Mouse (Mus musculus) midbrain, embryonic 15.5 days (tissue): ENCODE measurements around the gene Gga1. TPM values are rescaled to one million over a fixed set of nuclear protein-coding genes. Genes with fewer than 3 reads are reported as not detected.
A peak's percentile ranks its signal among the peaks of the same experiment; 100 is the strongest.

Experiments used
- ATAC-seq: fragments of 200-750 bp; cut with Nextera tagmentation; replicated peaks from 2 replicates; pipeline ENCODE4 v1.8.0; 2017; ENCODE audit warnings: moderate TSS enrichment
- H3K27ac ChIP-seq: fragments of 300-500 bp; sonication (generic); 2 replicates; pipeline ENCODE4 v1.5.1; 2015; ENCODE audit warnings: mild to moderate bottlenecking, inconsistent platforms
- H3K27me3 ChIP-seq: fragments of 300-500 bp; sonication (generic); replicated peaks from 2 replicates; pipeline ENCODE4 v1.6.1; 2015; ENCODE audit warnings: inconsistent platforms
- H3K36me3 ChIP-seq: fragments of 300-500 bp; sonication (generic); replicated peaks from 2 replicates; pipeline ENCODE4 v1.6.1; 2015; ENCODE audit warnings: inconsistent platforms
- H3K4me1 ChIP-seq: fragments of 300-500 bp; sonication (generic); 2 replicates; pipeline ENCODE4 v1.6.1; 2015; ENCODE audit warnings: inconsistent platforms
- H3K4me2 ChIP-seq: fragments of 300-500 bp; sonication (generic); 2 replicates; pipeline ENCODE4 v1.6.1; 2015; ENCODE audit warnings: inconsistent platforms, mild to moderate bottlenecking, moderate library complexity
- H3K4me3 ChIP-seq: fragments of 300-500 bp; sonication (generic); 2 replicates; pipeline ENCODE4 v1.5.1; 2015; ENCODE audit warnings: mild to moderate bottlenecking, inconsistent platforms
- H3K9ac ChIP-seq: fragments of 300-500 bp; sonication (generic); 2 replicates; pipeline ENCODE4 v1.6.1; 2015; ENCODE audit warnings: mild to moderate bottlenecking, inconsistent platforms
- H3K9me3 ChIP-seq: fragments of 300-500 bp; sonication (generic); 2 replicates; pipeline ENCODE4 v1.6.1; 2016; ENCODE audit warnings: inconsistent platforms
- WGBS: fragments of 180-500 bp; shearing (Covaris S2); methylation state at CpG from one replicate; pipeline ENCODE4 v1.1.7; 2015; ENCODE audit warnings: mixed read lengths; 5-methylcytosine and 5-hydroxymethylcytosine counted together
- polyA plus RNA-seq: library from polyadenylated mRNA; unstranded; fragments of >200 nt; fragmentation: Nextera tagmentation; extraction: Ambion mirVana; gene quantifications from 2 replicates; pipeline ENCODE4 v1.2.1, GENCODE M21; 2015

The Gga1 gene
- polyA plus RNA-seq, 1 experiment from 2014 or later = 50.8 TPM

- Histone ChIP-seq H3K27ac (no peak overlapping the region), H3K36me3 (no peaks in the 10 kb centered on the region)
- 43% methylated on average over 8 of the region's 8 CpGs for WGBS
Observed at GRCm38 (mm10) chr15:78925129-78925528, 48.1 kb downstream of the Gga1 start.

DNA sequence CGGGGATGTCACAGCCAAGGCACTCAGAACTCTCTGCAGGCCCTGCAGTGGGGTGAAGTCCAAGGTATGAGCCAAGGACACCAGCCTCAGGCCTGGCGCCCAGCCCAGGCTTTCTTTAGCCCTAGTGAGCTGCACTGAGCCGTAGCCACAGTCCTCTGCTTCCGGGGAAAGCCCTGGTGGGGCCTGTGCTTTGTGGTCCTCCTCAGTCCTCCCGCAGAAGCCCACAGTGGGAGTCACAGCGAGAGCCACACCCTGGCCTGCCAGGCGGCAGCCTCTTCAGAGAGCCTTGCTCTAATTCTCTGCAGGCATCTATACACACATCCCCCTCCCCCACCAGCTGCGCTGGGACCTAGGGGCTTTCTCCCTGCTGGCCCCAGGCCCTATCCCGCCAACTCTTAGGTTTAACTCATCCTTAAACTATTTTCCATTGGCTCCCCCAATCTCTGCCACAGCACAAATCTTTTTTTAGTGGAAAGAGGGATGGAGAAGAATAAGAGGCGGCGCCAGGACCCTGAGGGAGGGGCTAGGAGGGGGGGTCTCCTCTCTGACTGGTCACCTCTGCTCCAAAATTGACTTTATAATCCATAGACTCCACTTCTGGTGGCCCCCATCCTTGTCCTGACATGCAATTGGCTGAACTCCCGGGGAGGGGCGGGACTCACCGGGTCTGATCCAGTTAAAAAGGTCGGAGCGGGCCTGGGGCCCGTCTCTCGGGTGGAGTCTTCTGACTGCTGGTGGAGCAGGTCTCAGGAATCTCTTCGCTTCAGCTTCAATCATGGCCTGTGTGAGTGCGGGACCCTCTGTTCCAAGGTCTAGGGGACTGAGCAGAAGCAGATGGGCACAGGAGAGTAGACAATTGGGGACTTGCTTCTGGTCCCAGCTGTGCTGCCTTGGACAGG lies 49.3 kb downstream of the Gga1 start, which contains the start of gene Lgals1:
Gene Lgals1 (plus strand): TSS at position 705 of the 899 bp plus-strand sequence.
- peak; percentile 54; the same call in 1 of the 2 replicates for ATAC-seq
- Histone ChIP-seq H3K4me3 (no peak within 1 kb of the TSS), H3K27me3 (peaks cover 4% of the 10 kb centered on the region; the same call in 1 of the 2 replicates), H3K27ac (0 out of 2 replicates have a peak within 1 kb of the TSS, but pooled peaks have one; percentile 22), H3K9ac (no peak within 1 kb of the TSS), H3K36me3 (no peaks in the 10 kb centered on the region), H3K9me3 (no peaks in the 10 kb centered on the region), H3K4me1 (peaks cover 18% of the 10 kb centered on the region), H3K4me2 (peak within 1 kb of the TSS; percentile 44)
- WGBS = 9% methylated on average over 20 of the region's 20 CpGs

More at GRCm38 (mm10) chr15:78925129-78925528, 48.1 kb downstream of the Gga1 start:
- H3K4me2 ChIP-seq = no peak overlapping the region
- no peaks in the 10 kb centered on the region for H3K9me3 ChIP-seq
- peaks cover 18% of the 10 kb centered on the region for H3K4me1 ChIP-seq
- no peak overlapping the region for H3K4me3 ChIP-seq
- H3K27me3 ChIP-seq = peaks cover 4% of the 10 kb centered on the region; the same call in 1 of the 2 replicates
- no peak for ATAC-seq
- H3K9ac ChIP-seq = no peak overlapping the region

DNA sequence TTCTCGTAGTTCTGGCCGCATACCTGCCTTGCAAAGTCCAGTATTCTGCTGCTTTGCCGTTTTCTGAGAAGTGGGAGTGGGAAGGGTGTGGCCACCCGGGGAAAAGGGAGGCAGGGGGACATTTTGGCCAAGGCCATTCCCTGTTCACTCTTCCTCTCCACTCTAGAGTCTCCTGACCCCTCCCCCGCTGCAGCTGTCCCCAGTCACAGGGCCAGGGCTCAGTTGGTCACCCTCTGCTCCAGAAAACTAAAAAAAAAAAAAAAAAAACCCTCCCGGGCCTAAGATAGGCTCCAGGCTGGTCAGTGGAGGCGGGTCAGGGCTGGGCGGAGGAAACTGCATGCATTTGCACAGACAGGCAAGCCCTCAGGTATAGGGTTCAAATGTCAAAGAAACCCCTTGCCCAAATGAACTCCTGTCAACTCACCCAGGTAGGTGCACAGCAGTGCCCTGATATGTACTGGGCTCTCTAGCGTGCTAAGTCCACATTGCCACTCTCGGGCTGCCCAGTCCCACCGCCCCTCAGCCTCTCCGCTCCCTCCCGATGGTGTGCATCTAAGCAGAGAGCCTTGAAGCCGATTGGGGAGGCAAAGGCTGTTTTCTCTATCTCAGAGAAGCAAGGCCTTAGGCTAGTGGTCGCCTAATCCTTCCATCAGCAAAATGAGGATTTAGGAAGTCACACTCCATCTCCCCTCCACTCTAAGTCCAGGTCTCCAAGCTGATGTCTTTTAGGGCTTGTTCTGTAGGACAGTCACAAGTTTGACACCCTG lies 50.2 kb downstream of the Gga1 start:
- ATAC-seq = no peak
- no peak overlapping the region for H3K4me3 ChIP-seq
- WGBS = 19% methylated on average over 15 of the region's 15 CpGs

DNA sequence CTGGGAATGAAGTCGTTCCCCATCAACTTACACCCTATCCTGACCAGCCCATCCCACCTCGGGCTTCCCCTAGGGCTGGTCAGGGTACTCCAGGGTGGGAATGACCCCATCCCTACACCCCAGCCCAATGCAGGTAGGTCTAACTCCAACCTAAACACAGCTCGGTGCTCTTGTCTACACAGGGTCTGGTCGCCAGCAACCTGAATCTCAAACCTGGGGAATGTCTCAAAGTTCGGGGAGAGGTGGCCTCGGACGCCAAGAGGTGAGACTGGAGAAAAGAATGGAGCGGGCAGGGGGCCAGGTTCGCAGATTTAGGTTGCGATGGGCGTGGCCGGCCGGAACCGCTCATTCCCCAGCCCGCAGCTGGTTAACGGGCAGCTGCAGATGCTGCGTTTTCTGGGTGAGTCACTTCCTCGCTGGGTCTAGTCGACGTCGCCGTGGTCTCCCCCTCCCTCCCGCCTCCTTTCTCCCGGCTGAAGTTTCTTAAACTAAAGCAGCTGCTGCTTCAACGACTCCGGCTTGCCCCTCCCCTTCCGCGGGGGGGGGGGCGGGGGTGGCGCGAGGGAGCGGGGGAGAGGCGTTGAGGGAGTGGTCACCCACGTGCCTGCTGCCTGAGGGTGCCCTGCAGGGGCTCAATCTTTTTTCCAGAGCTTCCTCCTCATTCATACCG lies 50.9 kb downstream of the Gga1 start:
- peak overlapping the region; percentile 44 for H3K4me2 ChIP-seq
- no peak overlapping the region for H3K9ac ChIP-seq
- no peak overlapping the region for H3K27ac ChIP-seq
- H3K36me3 ChIP-seq = no peaks in the 10 kb centered on the region
- no peaks in the 10 kb centered on the region for H3K9me3 ChIP-seq
- peaks cover 18% of the 10 kb centered on the region for H3K4me1 ChIP-seq
- under 1% methylated on average over 33 of the region's 35 CpGs for WGBS
- H3K27me3 ChIP-seq = peaks cover 4% of the 10 kb centered on the region; the same call in 1 of the 2 replicates
- ATAC-seq = no peak
- peak overlapping the region; percentile 15 for H3K4me3 ChIP-seq

More for the DNA sequence above, 50.2 kb downstream of the Gga1 start:
- H3K36me3 ChIP-seq = no peaks in the 10 kb centered on the region
- H3K9ac ChIP-seq = no peak overlapping the region
- H3K4me1 ChIP-seq = peaks cover 18% of the 10 kb centered on the region
- peaks cover 4% of the 10 kb centered on the region; the same call in 1 of the 2 replicates for H3K27me3 ChIP-seq
- peak overlapping the region; percentile 44 for H3K4me2 ChIP-seq
- no peak overlapping the region for H3K27ac ChIP-seq
- no peaks in the 10 kb centered on the region for H3K9me3 ChIP-seq

GRCm38 (mm10) chr15:78928539-78928938 lies 51.5 kb downstream of the Gga1 start:
- Histone ChIP-seq H3K9me3 (no peaks in the 10 kb centered on the region), H3K27ac (no peak overlapping the region), H3K4me2 (peak overlapping the region; percentile 44; the same call in 1 of the 2 replicates), H3K36me3 (no peaks in the 10 kb centered on the region), H3K27me3 (peaks cover 4% of the 10 kb centered on the region; the same call in 1 of the 2 replicates), H3K9ac (no peak overlapping the region), H3K4me1 (peaks cover 18% of the 10 kb centered on the region), H3K4me3 (no peak overlapping the region)
- 46% methylated on average over 8 of the region's 8 CpGs for WGBS
- ATAC-seq = no peak

DNA sequence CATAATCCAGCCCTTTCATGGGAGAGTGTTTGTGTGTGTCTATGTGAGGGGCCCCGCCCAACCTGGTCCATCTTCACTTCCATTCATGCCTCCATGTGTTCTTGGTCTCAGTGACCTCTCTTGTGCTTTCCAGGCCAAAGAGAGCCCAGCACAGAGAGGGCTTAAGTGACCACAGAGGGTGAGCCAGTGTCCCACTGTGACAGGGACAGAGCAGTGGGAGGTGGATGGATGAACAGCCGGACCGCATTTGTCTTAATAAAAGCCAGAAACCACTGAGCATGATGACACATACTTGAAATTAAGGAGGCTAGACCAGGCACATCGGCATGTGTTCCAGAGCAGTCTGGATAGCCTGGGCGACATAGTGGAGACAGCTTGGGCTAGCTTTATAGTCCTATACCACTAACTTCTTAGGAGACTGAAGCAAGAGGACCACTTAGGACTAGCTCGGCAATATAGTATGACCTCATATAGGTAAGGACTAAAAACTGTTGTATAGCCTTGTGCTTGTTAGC lies 53.3 kb downstream of the Gga1 start:
- no peak for ATAC-seq
- Histone ChIP-seq H3K27me3 (peaks cover 4% of the 10 kb centered on the region; the same call in 1 of the 2 replicates), H3K9ac (no peak overlapping the region), H3K4me1 (peaks cover 23% of the 10 kb centered on the region), H3K36me3 (no peaks in the 10 kb centered on the region), H3K27ac (no peak overlapping the region), H3K4me3 (no peak overlapping the region), H3K4me2 (no peak overlapping the region), H3K9me3 (no peaks in the 10 kb centered on the region)
- WGBS = 94% methylated on average over 6 of the region's 6 CpGs

DNA sequence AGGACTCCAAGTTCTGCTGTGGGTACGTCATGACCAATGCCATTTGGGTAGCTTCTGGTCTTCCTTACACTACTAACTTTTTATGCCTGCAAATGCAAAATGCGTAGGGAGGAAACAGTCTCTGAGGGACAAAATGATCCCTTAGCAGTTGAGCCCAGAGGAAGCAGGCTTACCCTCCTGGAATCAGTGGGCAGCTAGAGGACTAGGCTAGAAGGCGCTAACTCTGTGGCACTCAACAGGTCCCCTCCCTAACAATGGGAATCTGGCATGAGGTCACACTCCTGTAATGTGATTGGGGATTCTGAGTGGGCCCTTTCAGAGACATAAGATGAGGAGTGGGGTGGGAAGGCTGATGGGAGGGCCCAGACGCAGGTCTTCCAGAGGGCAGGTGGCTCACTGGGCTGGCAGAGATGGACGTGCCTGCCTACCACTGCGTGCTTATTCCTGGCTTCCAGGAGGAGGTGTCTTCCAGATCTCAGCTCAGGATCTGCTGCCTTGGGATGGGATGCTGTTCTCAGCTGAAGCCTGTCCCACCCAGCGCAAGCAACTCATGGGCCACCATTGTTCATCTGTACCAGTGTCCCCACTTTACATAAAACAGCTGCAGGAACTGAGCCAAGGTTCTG lies 53.9 kb downstream of the Gga1 start:
- H3K27ac ChIP-seq = no peak overlapping the region
- H3K27me3 ChIP-seq = peaks cover 4% of the 10 kb centered on the region; the same call in 1 of the 2 replicates
- no peaks in the 10 kb centered on the region for H3K36me3 ChIP-seq
- H3K4me3 ChIP-seq = no peak overlapping the region
- no peak overlapping the region for H3K9ac ChIP-seq
- WGBS = 89% methylated on average over 7 of the region's 7 CpGs
- H3K4me2 ChIP-seq = no peak overlapping the region
- no peaks in the 10 kb centered on the region for H3K9me3 ChIP-seq
- H3K4me1 ChIP-seq = peaks cover 26% of the 10 kb centered on the region
- no peak for ATAC-seq

DNA sequence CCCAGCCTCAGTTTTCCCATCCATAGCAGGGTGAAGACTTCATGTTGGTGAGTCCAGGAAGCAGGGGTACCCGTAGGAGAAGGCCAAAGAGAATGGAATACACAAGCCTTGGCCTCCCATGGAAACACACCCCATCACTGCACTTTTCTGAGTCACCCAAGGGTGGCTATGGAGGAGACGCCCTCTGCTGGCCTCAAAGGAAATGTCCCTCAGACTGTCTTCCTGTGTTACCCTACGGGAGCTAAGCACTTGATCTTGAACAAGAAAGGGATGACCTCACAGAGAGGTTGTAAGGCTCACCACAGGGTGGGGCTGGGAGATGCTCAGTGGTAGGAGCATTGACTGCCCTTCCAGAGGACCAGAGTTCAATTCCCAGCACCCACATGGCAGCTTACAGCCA lies 54.6 kb downstream of the Gga1 start:
- H3K27ac ChIP-seq = no peak overlapping the region
- no peaks in the 10 kb centered on the region for H3K9me3 ChIP-seq
- no peak overlapping the region for H3K4me3 ChIP-seq
- ATAC-seq = no peak
- H3K36me3 ChIP-seq = no peaks in the 10 kb centered on the region
- WGBS = 26% methylated on average over 3 of the region's 3 CpGs
- H3K4me2 ChIP-seq = no peak overlapping the region
- no peaks in the 10 kb centered on the region; the same call in 1 of the 2 replicates for H3K27me3 ChIP-seq
- H3K4me1 ChIP-seq = peaks cover 25% of the 10 kb centered on the region
- no peak overlapping the region for H3K9ac ChIP-seq

DNA sequence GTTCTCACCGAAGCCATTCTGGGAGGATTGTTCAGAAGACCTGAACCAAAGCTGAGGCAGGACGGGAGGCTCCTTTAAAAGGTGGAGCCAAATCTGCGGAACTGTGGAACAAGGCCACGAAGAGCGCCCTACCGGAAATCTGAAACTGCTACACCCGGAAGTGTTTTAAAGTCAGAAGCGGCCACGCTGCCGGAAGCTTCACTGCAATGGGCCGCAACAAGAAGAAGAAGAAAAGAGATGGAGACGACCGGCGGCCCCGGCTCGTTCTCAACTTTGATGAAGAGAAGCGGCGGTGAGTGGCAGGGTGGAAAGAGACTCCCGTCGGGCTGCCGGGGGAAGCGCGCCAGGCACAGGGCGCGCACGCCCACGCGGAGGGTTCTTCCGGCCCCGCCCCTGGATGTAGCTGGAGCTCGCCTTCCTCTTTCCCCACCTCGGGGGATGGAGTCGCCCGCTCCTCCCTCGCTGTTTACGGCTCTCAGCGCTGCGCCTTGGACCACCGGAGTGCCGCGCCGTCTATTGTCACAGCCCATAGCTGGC lies 57.9 kb downstream of the Gga1 start, which contains the start of gene Nol12:
Gene Nol12 (plus strand): TSS at position 150 of the 537 bp plus-strand sequence.
- peak; percentile 89 for ATAC-seq
- no peaks in the 10 kb centered on the region for H3K27me3 ChIP-seq
- H3K4me2 ChIP-seq = peak within 1 kb of the TSS; percentile 65
- peak within 1 kb of the TSS; percentile 80 for H3K4me3 ChIP-seq
- peak within 1 kb of the TSS; percentile 88 for H3K27ac ChIP-seq
- H3K4me1 ChIP-seq = peaks cover 17% of the 10 kb centered on the region
- H3K9ac ChIP-seq = peak within 1 kb of the TSS; percentile 84
- no peaks in the 10 kb centered on the region for H3K9me3 ChIP-seq
- peaks cover 13% of the 10 kb centered on the region; the same call in 1 of the 2 replicates for H3K36me3 ChIP-seq
- 0% methylated on average over 42 of the region's 42 CpGs for WGBS

DNA sequence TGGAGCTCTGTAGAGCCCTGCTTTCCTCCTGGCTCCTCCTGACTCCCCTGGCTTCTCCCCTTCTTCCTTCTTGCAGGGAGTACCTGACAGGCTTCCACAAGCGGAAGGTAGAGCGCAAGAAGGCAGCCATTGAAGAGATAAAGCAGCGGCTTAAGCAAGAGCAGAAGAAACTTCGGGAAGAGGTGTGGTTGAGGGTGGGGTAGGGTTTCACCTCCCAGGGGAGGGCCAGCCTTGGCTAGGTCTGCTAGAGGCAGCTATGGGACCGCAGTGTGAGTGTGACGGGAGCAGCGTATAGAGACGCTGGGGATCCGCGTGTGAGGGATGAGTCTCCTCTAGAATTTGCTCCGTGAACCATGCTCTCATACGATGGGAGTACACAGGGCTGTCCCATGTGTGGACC lies 59.4 kb downstream of the Gga1 start:
- H3K9me3 ChIP-seq = no peaks in the 10 kb centered on the region
- whole genome bisulfite sequencing = 92% methylated on average over 12 of the region's 12 CpGs

GRCm38 (mm10) chr15:78937311-78937710 lies 60.3 kb downstream of the Gga1 start:
- Histone ChIP-seq H3K9me3 (no peaks in the 10 kb centered on the region), H3K4me3 (no peak overlapping the region), H3K27me3 (no peaks in the 10 kb centered on the region), H3K4me2 (no peak overlapping the region), H3K36me3 (peaks cover 30% of the 10 kb centered on the region), H3K4me1 (peaks cover 17% of the 10 kb centered on the region), H3K27ac (no peak overlapping the region), H3K9ac (no peak overlapping the region)
- 77% methylated on average over 10 of the region's 10 CpGs for WGBS
- no peak for ATAC-seq

More for the DNA sequence above, 59.4 kb downstream of the Gga1 start:
- Histone ChIP-seq H3K27ac (no peak overlapping the region), H3K9ac (no peak overlapping the region), H3K4me3 (no peak overlapping the region), H3K4me1 (peaks cover 17% of the 10 kb centered on the region), H3K4me2 (peak overlapping the region; percentile 65; the same call in 1 of the 2 replicates), H3K27me3 (no peaks in the 10 kb centered on the region), H3K36me3 (peaks cover 28% of the 10 kb centered on the region)
- no peak for ATAC-seq
